Mouse (Mus musculus): Measurements from ENCODE around the gene Mapt.
A peak's percentile ranks its signal among the peaks of the same experiment; 100 is the strongest.

DNA sequence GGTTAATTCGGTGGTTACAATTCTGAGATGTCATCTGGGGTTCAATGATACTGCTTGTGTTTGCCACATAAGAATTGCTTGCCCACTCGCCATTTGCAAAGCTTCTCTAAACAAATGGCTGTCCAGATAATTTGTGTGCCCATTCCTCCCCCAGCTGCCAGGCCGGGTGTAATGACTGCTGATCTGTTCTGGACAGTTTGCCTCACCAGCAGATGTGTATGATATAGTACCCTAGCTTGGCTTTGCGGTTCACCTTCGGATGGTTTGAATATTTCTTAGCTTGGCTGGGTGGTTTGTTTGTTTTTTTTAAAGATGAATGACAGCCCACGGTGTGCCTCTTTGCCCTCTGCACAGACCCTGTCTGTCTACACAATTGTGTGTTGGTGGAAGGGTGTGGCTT, 3.5 kb downstream of the Mapt start:
- TF ChIP-seq MYOD1 (IDR thresholded peaks at IDR 0.05; ENCODE audit: control insufficient read depth in 1 of 3, insufficient read length in 2 of 3, low read depth in 2 of 3) (peak; percentile 36 to 80 (median 76)), POLR2A (IDR thresholded peaks at IDR 0.05; ENCODE audit: insufficient read length, low read depth) (no peak), SRF (IDR thresholded peaks at IDR 0.05; ENCODE audit: control insufficient read depth, insufficient read length, low read depth) (no peak), POLR2AphosphoS2 (IDR thresholded peaks at IDR 0.05; ENCODE audit: insufficient read length, low read depth) (no peak), E2F4 (IDR thresholded peaks at IDR 0.05; ENCODE audit: insufficient read depth) (no peak), CEBPB (IDR thresholded peaks at IDR 0.05; ENCODE audit: insufficient read depth, poor library complexity, severe bottlenecking) (0 out of 2 replicates have a peak, but pooled peaks have one; percentile 12), REST (IDR thresholded peaks at IDR 0.05; ENCODE audit: insufficient read depth, insufficient read length) (no peak), MAX (IDR thresholded peaks at IDR 0.05; ENCODE audit: low read depth) (no peak), TCF12 (IDR thresholded peaks at IDR 0.05; ENCODE audit: insufficient read depth, poor library complexity, severe bottlenecking) (no peak), MYOG (IDR thresholded peaks at IDR 0.05; ENCODE audit: control insufficient read depth in 1 of 3, insufficient read depth in 1 of 3, insufficient read length in 2 of 3, low read depth in 2 of 3) (peak; percentile 22 to 73 (median 51)), USF1 (IDR thresholded peaks at IDR 0.05; ENCODE audit: low read depth) (no peak), TCF3 (IDR thresholded peaks at IDR 0.05; ENCODE audit: insufficient read length, low read depth) (peak; percentile 49)
